Mouse (Mus musculus) kidney, adult 9 months (tissue): ENCODE data around the gene Acap3.

Experiments
- DNase-seq: peaks from one replicate; pipeline ENCODE4 v3.0.0; 2022

Acap3 gene

GRCm38 (mm10) chr4:155891551-155892001, at the start of gene Acap3, which contains the start of gene Pusl1:
Gene Acap3 (plus strand): TSS chr4:155891822.
Gene Pusl1 (minus strand): TSS chr4:155891781.
- DNase-seq = peak; percentile 97

- DNase-seq = peak; percentile 83
Observed at GRCm38 (mm10) chr4:155843231-155843630, 48.4 kb upstream of the Acap3 start.

DNA sequence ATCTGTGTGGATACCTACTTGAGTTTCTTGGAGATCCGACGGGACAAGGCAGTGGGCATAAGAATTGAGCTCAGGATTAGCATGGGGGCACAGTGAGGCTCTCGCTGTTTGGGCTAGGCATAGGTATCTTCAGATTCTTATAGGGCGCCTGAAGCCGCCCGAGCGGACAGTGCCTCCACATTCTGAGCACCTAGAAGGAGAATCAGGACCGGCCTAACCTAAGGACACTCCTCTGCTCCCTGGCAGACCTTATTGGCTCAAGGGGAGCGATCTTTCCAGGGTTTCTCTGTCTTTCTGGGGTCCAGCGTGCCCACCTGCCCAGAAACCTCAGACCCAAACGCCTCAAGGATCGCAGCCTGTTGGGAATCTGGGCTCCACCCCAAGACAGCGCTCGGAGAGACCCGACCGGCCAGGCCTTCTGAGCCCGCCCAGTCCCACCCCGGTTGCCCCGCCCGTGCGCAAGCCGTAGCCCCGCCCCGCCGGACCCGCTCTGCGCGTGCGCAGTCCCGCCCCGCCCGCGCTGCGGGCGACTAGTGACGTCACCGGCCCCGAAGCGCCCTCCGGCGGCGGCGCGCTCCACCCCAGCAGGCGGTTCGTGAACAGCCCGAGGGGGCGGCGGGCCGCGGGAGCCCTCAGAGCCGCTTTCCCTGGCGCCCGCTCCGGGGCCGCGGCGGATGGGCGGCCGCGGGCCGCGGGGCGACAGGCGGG, 44.6 kb upstream of the Acap3 start, which contains the start of gene Dvl1:
Gene Dvl1 (plus strand): TSS at position 532 of the 708 bp plus-strand sequence.
- peak; percentile 90 for DNase-seq

DNA sequence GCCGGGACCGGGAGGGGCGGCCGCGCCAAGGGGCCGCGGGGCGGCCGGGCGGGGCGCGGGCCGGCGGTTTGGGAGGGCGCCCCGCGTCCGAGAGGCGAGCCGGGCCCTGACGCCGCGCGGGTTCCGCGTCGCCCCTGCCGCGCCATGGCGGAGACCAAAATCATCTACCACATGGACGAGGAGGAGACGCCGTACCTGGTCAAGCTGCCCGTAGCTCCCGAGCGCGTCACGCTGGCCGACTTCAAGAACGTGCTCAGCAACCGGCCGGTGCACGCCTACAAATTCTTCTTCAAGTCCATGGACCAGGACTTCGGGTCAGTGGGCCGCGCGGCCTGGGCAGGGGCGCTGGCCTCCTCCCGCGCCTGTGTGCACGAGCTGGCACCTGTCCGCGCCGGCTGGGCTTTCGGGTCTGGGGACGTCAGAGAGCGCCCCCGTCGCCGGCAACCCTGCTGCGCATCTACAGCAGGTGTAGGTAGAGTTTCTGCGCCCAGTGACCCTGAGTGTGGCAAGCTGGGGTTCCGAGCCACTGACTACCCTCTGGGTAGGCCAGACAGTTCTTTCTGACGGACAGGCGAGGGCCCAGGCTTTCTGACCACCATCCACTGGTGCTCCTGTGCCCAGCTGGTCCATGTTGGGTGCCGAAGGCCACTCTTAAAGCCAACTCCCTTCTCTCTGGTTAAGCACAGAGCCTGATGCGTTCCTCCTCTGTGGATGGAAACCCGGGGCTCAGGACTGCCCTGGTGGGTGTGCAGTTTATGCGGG, 43.9 kb upstream of the Acap3 start:
- peak; percentile 72 for DNase-seq

DNA sequence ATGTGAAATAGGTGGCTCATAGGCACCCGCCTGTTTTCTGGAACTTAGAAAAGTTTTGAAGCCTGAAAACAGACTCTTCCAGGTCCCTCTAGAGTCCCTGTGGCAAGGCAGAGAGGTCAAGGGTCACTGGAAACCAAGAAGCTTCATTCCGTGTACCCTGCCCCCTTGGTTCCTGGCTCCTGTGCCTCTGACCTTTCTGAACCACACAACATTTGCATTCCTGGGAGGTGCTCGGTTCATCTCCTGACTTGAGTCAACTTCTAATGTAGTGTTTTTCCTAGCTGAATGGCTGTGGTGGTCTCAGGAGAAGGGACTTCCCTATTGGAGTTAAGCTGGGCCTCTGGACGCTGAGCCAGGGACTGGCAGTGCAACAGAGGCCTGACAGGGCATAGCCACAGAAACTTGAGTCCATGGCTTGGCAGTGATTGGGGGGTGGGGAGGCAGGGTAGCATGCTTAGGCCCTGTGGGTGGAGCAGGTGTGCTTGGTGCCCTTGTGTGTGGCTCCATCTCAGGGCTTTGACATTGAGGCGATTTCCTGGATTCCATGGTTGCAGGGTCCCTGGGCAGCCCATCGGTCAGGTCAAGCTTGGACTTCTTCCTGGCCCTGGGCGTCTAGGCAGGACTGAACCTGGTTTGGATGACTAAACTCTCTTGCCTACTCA, 43.1 kb upstream of the Acap3 start:
- DNase-seq = peak; percentile 87

- no peak for DNase-seq
Observed at GRCm38 (mm10) chr4:155849391-155849790, 42.2 kb upstream of the Acap3 start.

GRCm38 (mm10) chr4:155849792-155850451, 41.7 kb upstream of the Acap3 start:
- DNase-seq = peak; percentile 76

- no peak for DNase-seq
Observed at GRCm38 (mm10) chr4:155851368-155851767, 40.3 kb upstream of the Acap3 start.

DNA sequence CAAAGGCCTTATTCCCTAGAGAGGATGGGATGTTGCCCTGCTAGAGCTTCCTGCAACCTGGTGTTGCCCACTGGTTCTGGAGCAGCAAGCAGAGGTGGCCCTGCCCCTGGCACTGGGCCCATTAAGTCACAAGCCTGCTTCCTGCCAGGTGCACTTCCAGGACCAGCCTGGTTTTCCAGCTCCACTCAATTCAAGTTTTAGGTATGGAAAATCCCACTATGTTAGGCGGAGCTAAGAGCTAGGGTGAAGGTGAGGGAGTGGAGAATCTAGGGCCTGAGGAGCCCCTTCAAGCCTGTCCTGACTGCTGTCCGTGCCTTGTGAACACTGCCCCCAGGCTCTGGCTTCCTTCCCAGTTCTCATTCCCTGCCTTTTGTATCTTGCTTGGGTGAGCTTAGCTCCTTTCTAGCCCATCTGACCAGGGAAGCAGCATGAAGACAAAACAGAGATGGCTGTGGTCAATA, 39.6 kb upstream of the Acap3 start:
- DNase-seq = peak; percentile 79

DNA sequence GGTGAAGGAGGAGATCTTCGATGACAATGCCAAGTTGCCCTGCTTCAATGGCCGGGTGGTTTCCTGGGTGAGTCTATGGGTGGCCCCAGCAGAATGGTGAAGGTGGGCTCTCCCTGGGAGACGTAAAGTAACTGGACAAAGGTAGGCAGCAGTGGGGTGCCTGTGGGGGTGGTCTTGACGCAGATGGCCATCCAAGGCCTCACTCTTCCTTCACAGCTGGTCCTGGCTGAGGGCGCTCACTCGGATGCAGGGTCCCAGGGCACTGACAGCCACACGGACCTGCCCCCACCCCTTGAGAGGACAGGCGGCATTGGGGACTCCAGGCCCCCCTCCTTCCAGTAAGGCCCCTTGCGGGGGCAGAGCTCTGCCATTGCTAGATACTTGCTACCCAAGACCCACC, 38.2 kb upstream of the Acap3 start:
- DNase-seq = no peak

- no peak for DNase-seq
Observed at GRCm38 (mm10) chr4:155854991-155855390, 36.6 kb upstream of the Acap3 start.

GRCm38 (mm10) chr4:155856071-155856470, 35.6 kb upstream of the Acap3 start:
- DNase-seq = no peak

GRCm38 (mm10) chr4:155856881-155857280, 34.7 kb upstream of the Acap3 start:
- no peak for DNase-seq

GRCm38 (mm10) chr4:155859318-155859717, 32.3 kb upstream of the Acap3 start:
- no peak for DNase-seq

GRCm38 (mm10) chr4:155861787-155862186, 29.8 kb upstream of the Acap3 start:
- no peak for DNase-seq

GRCm38 (mm10) chr4:155863001-155863400, 28.6 kb upstream of the Acap3 start, which contains the start of gene Tas1r3:
Gene Tas1r3 (minus strand): TSS chr4:155863362.
- DNase-seq = no peak

GRCm38 (mm10) chr4:155868614-155869298, 22.9 kb upstream of the Acap3 start:
- DNase-seq = peak; percentile 61

DNA sequence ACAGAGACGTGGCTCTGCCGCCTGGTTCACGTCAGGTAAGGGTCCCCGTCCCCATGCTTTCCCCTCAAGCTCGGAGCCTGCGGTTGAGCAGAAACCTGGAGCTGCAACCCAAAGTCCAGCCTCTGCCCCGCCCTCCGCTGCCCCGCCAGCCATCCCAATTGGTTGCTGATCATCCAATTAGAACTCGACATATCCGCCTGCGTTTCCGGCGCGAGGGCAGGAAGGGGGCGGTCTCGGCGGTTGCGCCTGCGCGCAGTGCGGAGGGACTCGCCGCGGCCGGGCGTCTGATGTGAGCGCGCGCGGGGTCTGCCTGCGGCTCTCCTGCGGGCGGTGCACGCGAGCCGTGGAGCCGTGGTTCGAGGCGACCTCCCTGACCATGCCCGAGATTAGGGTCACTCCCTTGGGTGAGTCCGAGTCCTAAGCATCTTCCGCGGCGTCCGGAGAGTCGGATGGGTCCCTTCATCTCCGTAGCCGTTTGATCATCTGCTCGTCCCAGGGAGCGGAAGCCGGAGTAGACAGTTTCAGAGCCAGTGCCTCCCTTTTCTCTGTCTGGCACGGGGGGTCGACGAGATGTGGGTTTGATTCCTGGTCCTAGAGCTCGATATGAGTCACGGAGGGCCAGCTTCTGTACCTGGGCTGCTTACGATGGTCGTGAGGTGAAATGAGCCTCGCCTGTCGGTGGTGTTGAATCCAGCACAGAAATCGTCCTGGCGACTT, 22.1 kb upstream of the Acap3 start, which contains the start of the genes Cptp and Ints11:
Gene Cptp (minus strand): TSS at position 124 of the 717 bp plus-strand sequence.
Gene Ints11 (plus strand): TSS at position 230 of the 717 bp plus-strand sequence.
- DNase-seq = peak; percentile 98

DNA sequence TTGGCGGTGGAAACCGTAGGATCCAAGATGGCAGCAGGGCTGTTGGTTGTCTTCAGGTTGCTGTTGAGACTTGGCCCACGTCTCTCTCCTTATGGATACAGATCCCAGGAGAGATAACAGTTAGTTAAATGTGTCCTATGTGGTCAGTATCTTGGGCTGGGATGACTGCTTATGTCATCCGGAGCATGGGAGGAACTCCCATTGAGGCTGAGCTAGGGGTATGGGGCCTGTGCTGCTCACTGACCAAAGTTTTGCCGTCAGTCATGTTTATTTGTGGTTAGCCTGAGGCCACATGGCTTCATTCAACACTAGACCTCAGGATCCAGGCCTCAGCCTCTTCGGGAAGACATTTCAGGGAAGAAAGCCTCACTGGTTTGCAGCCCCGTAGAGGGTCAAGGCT, 20.2 kb upstream of the Acap3 start:
- no peak for DNase-seq

GRCm38 (mm10) chr4:155883587-155883986, 8.0 kb upstream of the Acap3 start:
- no peak for DNase-seq

DNA sequence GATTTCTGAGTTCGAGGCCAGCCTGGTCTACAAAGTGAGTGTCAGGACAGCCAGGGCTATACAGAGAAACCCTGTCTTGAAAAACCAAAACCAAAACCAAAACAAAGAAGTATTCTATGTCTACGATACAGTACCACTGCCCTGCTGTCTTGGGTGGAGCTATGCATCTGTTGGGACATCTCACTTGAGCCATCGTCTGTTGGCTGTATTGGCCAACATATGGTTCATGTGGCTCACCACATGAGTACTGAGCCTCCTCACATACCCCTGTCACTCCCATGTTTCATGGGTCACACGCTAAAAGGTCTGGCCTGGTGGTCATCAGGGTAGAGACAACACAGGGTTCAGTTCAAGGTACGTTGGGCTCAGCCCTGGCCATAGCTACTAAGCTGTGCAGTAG, 5.3 kb upstream of the Acap3 start:
- no peak for DNase-seq
